Mouse (Mus musculus) ES-Bruce4 (cell line): ENCODE measurements around the gene Wdfy3.

Experiments
- CTCF ChIP-seq: IDR thresholded peaks from one replicate; pipeline ENCODE4 v1.8.1; 2011; ENCODE audit warnings: low read depth, low read length
- EP300 ChIP-seq: IDR thresholded peaks from 2 replicates; pipeline ENCODE4 v1.6.1; 2011; ENCODE audit warnings: low read depth, low read length; ENCODE audit not compliant: insufficient read depth
- POLR2A ChIP-seq: IDR thresholded peaks from one replicate; pipeline ENCODE4 v1.8.1; 2011; ENCODE audit warnings: low read length; ENCODE audit not compliant: insufficient read depth

GRCm38 (mm10) chr5:101895119-101895518 lies 174.6 kb downstream of the Wdfy3 start:
- no peak for TF ChIP-seq CTCF
- TF ChIP-seq POLR2A: no peak
- TF ChIP-seq EP300: no peak
